7 mouse cellular contexts compared by ENCODE assay signal in genomic region chr10:86365632-86366092, GRCm38 (mm10).
DNase-seq lines count a peak whose midpoint lies in the region; ATAC-seq and TF ChIP-seq lines count a peak whose summit lies in the region.

No protein-coding gene starts in this region.

- peak; percentile 41 for DNase-seq in adrenal gland, postnatal 10 days
- DNase-seq in embryo, embryonic 10.5 days (ENCODE audit: low spot score), result peak; percentile 38
- peak; percentile 66 for DNase-seq in lung, postnatal 0 days (ENCODE audit: low spot score)
- DNase-seq in right cerebral cortex, adult 2 months (ENCODE audit: low spot score in 2 of 2), result no peak

- H3K4me3 ChIP-seq in hindbrain, embryonic 16.5 days (ENCODE audit: low read length), result no peak overlapping the region
- H3K4me3 ChIP-seq in lung, postnatal 0 days (ENCODE audit: low read depth, low read length), result no peak overlapping the region

- 42% methylated on average over 5 of the region's 5 CpGs for WGBS in hindbrain, embryonic 16.5 days
- 27% methylated on average over 5 of the region's 5 CpGs for WGBS in lung, postnatal 0 days

- peak; percentile 84 for ATAC-seq in hindbrain, embryonic 16.5 days
- peak; percentile 76 for ATAC-seq in lung, postnatal 0 days
- ATAC-seq in frontal cortex, adult (ENCODE audit: low TSS enrichment), result no peak
- no peak for ATAC-seq in granulocyte monocyte progenitor cell, adult 5-6 weeks (replicated peaks; ENCODE audit: poor library complexity, severe bottlenecking)

- TF ChIP-seq CTCF in lung, postnatal 0 days (IDR thresholded peaks at IDR 0.05), result no peak

- H3K9ac ChIP-seq in hindbrain, embryonic 16.5 days (ENCODE audit: low read depth, low read length), result no peak overlapping the region
- H3K9ac ChIP-seq in lung, postnatal 0 days (replicated peaks; ENCODE audit: low read depth), result no peak overlapping the region

- TF ChIP-seq EP300 in lung, postnatal 0 days (IDR thresholded peaks at IDR 0.05), result no peak

- no peaks in the 10 kb centered on the region for H3K27me3 ChIP-seq in hindbrain, embryonic 16.5 days (replicated peaks; ENCODE audit: control insufficient read depth, insufficient read depth, low read length)
- H3K27me3 ChIP-seq in lung, postnatal 0 days (replicated peaks; ENCODE audit: insufficient read depth, low read length), result no peaks in the 10 kb centered on the region

- no peak overlapping the region for H3K27ac ChIP-seq in hindbrain, embryonic 16.5 days (ENCODE audit: low read depth, low read length)
- no peak overlapping the region for H3K27ac ChIP-seq in lung, postnatal 0 days (ENCODE audit: low read length)

- peaks cover 3% of the 10 kb centered on the region; the same call in 1 of the 2 replicates for H3K4me1 ChIP-seq in hindbrain, embryonic 16.5 days (ENCODE audit: control insufficient read depth, insufficient read depth, low read depth, low read length)
- H3K4me1 ChIP-seq in lung, postnatal 0 days (ENCODE audit: insufficient read depth, low read depth, low read length), result no peaks in the 10 kb centered on the region

- no peak overlapping the region for H3K4me2 ChIP-seq in hindbrain, embryonic 16.5 days (ENCODE audit: low read length)
- H3K4me2 ChIP-seq in lung, postnatal 0 days (replicated peaks; ENCODE audit: low read depth, low read length), result no peak overlapping the region

- no peaks in the 10 kb centered on the region for H3K36me3 ChIP-seq in hindbrain, embryonic 16.5 days (ENCODE audit: control insufficient read depth, insufficient read depth, low read length)
- H3K36me3 ChIP-seq in lung, postnatal 0 days (ENCODE audit: insufficient read depth, low read length), result no peaks in the 10 kb centered on the region

- H3K9me3 ChIP-seq in hindbrain, embryonic 16.5 days (ENCODE audit: control insufficient read depth, low read length), result no peaks in the 10 kb centered on the region
- no peaks in the 10 kb centered on the region for H3K9me3 ChIP-seq in lung, postnatal 0 days (ENCODE audit: low read length)

Comparison
In these comparisons a context has a peak if more than half of its experiments do, and no peak if none do; other contexts are left out.
1. DNase-seq: peak in adrenal gland, postnatal 10 days (single experiment), embryo, embryonic 10.5 days (single experiment) and lung, postnatal 0 days (single experiment); none in right cerebral cortex, adult 2 months (0 of 2).
2. ATAC-seq: peak in hindbrain, embryonic 16.5 days (single experiment) and lung, postnatal 0 days (single experiment); none in frontal cortex, adult (single experiment) and granulocyte monocyte progenitor cell, adult 5-6 weeks (single experiment).